Mouse (Mus musculus) adrenal gland, postnatal 14 days (tissue): ENCODE data around the gene Vegfa. TPM values are rescaled to one million over a fixed set of nuclear protein-coding genes. Genes with fewer than 3 reads are reported as not detected.
A peak's percentile ranks its signal among the peaks of the same experiment; 100 is the strongest.

ENCODE experiments used
- DNase-seq: peaks from one replicate; pipeline ENCODE4 v3.0.0; 2021; ENCODE audit warnings: mixed read lengths
- total RNA-seq: library from RNA; stranded (reverse); gene quantifications from 2 replicates; pipeline ENCODE4 v1.2.3, GENCODE M21; 2021

The Vegfa gene
- total RNA-seq, 1 experiment from 2014 or later = 422 TPM

- no peak for DNase-seq
Observed at GRCm38 (mm10) chr17:46052146-46052545, 20.0 kb upstream of the Vegfa start.

GRCm38 (mm10) chr17:46051356-46051755 is 19.2 kb upstream of the Vegfa start:
- peak; percentile 51 for DNase-seq

- no peak for DNase-seq
Observed at GRCm38 (mm10) chr17:46049567-46049966, 17.4 kb upstream of the Vegfa start.

GRCm38 (mm10) chr17:46048184-46048583 is 16.0 kb upstream of the Vegfa start:
- DNase-seq = no peak

- no peak for DNase-seq
Observed at GRCm38 (mm10) chr17:46045742-46046141, 13.6 kb upstream of the Vegfa start.

GRCm38 (mm10) chr17:46044953-46045352 is 12.8 kb upstream of the Vegfa start:
- DNase-seq = no peak

- no peak for DNase-seq
Observed at GRCm38 (mm10) chr17:46042158-46042557, 10.0 kb upstream of the Vegfa start.

GRCm38 (mm10) chr17:46041679-46042078 is 9.5 kb upstream of the Vegfa start:
- no peak for DNase-seq

- DNase-seq = peak; percentile 70
Observed at GRCm38 (mm10) chr17:46041223-46041622, 9.1 kb upstream of the Vegfa start.

- no peak for DNase-seq
Observed at GRCm38 (mm10) chr17:46040561-46040960, 8.4 kb upstream of the Vegfa start.

- DNase-seq = peak; percentile 44
Observed at GRCm38 (mm10) chr17:46038906-46039305, 6.7 kb upstream of the Vegfa start.

- DNase-seq = peak; percentile 71
Observed at GRCm38 (mm10) chr17:46036400-46036799, 4.2 kb upstream of the Vegfa start.

- DNase-seq = no peak
Observed at GRCm38 (mm10) chr17:46034110-46034509, 1.9 kb upstream of the Vegfa start.

- DNase-seq = no peak
Observed at GRCm38 (mm10) chr17:46033607-46034006, 1.4 kb upstream of the Vegfa start.

- DNase-seq = no peak
Observed at GRCm38 (mm10) chr17:46033122-46033521, 953 bp upstream of the Vegfa start.

- DNase-seq = peak; percentile 92
Observed at GRCm38 (mm10) chr17:46031621-46032211, 453 bp downstream of the Vegfa start.

GRCm38 (mm10) chr17:46030731-46031620 is 1.2 kb downstream of the Vegfa start:
- peak; percentile 91 for DNase-seq

GRCm38 (mm10) chr17:46030323-46030730 is 1.8 kb downstream of the Vegfa start:
- peak; percentile 80 for DNase-seq

GRCm38 (mm10) chr17:46029554-46030207 is 2.5 kb downstream of the Vegfa start:
- DNase-seq = no peak

- DNase-seq = peak; percentile 58
Observed at GRCm38 (mm10) chr17:46029052-46029553, 3.1 kb downstream of the Vegfa start.

GRCm38 (mm10) chr17:46028210-46029051 is 3.7 kb downstream of the Vegfa start:
- DNase-seq = peak; percentile 80
